Mouse (Mus musculus) kidney, postnatal 25 days (tissue): ENCODE data around the gene Tmem232.
"Not testable (repeated sequence)": the region's sequence is repeated elsewhere in the genome, so short reads cannot be mapped to it uniquely, and the experiment has no call there.

Source experiments
- DNase-seq, 2 experiments: peaks; one replicate each; pipeline ENCODE4 v3.0.0; 2021; ENCODE audit warnings: mixed read lengths in 2 of 2

Gene Tmem232

DNA sequence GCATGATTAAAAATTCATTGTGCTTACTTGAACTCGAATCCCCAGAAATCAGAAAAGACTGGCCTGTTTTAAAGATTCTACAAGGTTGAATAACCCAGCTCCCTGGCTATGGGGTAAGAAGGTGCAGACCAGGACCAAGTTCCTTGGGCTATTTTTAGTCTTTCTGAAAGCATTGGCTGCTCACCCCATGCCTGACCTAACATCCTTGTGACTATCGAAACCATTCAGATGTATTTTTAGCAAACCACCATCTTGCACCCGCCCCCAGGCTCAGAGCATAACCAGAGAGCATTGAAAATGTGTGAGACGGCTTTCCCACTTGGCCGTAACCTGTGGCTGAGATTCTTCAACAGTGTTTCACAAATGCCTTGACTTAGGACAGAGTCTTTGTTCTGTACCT lies 13.1 kb downstream of the Tmem232 start:
- DNase-seq = no peak

GRCm38 (mm10) chr17:65513517-65513916 lies 27.1 kb downstream of the Tmem232 start:
- DNase-seq = no peak

GRCm38 (mm10) chr17:65484654-65485053 lies 55.9 kb downstream of the Tmem232 start:
- no peak for DNase-seq

GRCm38 (mm10) chr17:65476747-65477146 lies 63.8 kb downstream of the Tmem232 start:
- no peak for DNase-seq

- DNase-seq = no peak
Measured at GRCm38 (mm10) chr17:65450818-65451217, 89.8 kb downstream of the Tmem232 start.

DNA sequence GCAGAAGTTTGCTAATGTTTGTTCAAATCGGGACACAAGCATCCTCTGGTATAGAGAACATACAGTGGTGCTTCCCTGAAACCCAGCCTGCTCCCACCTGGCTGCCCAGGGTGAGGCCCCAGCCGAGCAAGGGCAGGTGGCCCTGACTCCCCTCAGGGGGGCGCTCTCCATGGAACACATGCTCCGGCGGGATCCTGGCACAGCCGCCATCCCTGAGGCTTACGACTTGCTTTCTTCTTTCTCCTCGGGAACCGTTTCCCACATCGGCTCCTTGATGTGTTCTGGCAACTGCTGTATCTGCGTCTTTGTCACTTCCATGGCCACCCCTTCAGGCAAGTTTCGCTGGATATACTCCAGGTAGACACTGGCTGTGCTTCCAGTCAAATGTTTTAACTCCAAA lies 102.7 kb downstream of the Tmem232 start:
- not testable (repeated sequence) for DNase-seq

DNA sequence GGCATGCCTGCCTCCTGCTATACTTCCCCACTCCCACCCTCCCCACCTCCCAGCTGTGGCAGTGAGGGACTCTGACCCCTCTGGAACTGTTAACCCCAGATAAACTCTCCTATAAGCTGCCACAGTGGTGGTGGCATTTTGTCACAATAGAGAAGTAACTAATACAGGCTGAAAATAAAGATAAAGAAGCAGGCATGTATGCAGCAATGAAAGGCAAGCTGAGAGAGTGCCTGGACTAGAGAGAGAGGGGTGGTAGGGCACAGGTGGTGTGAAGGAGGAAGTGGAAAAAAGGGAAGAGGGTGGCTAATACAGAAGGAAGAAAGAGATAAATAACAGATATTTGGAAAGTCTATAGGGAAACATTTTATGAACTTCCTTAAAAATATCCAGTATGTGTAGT lies 121.5 kb downstream of the Tmem232 start:
- DNase-seq = no peak

- no peak for DNase-seq
Measured at GRCm38 (mm10) chr17:65405309-65405708, 135.3 kb downstream of the Tmem232 start.

DNA sequence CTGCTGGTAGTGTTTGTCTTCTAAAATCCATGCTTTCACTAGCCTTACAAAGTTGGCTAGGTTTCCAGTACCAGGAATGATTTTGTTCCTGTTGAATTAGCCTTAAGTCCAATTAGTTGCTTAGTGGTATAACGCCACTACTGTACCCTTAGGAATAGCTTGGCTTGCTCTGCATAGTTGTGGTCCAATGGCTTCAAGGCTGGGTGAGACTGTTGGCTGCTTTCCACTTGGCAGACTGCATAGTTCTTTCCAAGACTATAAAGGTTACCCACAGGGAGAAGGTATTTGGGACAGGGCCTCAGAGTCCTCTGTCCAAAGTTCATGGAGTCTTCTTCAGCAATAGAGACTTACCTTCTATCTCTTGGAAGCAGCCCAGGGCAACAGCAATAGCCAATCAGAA lies 139.7 kb downstream of the Tmem232 start:
- DNase-seq = peak; percentile 89 to 93

DNA sequence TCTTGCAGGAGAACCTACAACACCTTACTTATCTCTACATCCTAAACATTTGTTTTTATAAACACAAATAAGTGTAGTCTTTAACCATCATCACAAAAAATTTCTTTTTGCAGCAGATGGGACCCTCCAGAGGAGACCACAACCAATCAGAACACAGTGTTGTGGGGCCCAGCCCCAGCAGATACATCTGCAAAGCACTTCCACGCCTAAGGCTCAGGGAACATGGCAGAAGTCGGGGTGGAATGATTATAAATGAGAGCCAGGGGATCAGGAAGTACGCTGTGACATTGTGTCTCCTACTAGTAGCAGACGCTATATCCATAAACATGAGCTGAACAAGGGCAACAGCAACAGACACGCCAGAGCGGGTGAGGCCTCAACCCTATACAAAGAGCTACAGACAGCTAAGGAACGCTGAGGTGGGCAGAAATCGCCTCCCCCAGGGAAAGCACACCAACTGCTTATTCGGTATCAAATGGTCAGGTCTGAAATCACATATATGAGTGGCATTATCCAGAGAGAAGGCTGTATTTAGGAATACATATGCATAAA lies 156.1 kb downstream of the Tmem232 start:
- no peak for DNase-seq

DNA sequence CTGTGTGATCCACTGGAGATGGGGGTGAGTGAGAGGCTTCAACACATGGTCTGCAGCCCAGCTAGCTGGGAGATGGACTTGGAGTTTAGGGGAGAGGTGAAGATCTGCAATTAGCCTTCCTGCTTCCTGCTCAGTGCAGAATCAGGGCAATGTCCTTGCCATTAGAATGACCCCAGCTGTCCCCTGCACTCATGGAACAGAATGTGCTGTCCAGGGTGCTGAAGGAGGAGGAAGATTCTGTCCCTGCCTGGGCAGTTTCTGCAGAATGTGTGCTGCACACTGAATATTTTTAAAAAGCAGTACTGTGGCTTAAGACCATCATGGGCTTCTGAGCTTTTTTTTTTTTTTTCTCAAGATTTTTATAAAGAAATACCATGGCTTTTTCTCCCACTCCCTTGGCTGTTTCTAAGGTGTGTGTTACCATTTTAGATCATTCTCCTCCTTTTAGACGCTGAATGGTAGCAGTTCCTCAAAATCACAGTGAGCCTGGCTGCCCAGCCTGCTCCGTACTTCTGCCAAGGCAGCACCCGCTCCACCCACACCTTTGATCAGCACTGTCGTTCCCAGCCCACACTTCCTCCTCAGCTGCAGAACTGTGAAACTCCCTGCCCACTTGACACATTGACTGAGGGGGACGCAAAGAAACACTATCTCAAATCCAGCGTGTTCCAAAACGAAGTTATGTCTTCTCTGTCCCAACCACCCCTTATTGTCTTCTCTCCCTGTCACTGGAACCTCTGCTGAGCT lies 170.4 kb downstream of the Tmem232 start:
- peak in 1 of 2 experiments; percentile 53 for DNase-seq

GRCm38 (mm10) chr17:65365535-65366254 lies 174.9 kb downstream of the Tmem232 start:
- DNase-seq = no peak

DNA sequence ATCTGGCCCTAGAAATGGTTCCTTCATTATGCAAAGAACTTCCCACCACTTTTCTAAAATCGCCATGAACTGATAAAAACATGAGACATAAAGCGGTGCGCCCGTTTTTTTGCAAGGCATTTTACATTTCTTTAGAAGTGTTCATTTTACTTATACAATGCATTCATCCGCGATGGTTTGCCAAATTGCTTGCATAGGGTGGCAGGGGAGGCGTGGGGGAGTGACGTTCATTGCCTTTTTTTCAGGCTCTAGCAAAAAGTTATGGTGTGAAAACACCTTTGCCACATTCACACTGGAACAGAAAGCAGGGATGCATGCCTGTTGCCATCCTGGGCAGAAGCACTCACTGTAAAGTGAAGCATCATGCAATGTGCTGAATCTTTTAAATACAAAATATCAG lies 188.7 kb downstream of the Tmem232 start:
- DNase-seq = no peak

DNA sequence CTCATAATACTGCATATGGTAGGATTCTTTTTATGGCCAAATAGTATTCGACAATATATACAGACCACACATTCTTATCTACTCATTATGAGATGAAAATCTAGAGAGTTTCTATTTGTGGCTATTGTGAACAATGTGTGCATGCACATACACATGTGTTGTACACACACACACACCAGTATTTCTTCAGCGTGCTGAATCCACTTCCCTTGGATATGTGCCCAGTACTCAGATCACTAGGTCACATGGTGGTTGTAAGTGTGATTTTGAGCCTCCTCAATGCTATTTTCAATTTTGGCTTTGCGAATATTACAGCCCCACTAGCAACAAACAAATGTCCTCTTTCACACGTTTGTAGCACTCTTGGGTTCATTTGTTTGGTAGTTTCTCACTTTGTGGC lies 200.6 kb downstream of the Tmem232 start:
- no peak for DNase-seq

DNA sequence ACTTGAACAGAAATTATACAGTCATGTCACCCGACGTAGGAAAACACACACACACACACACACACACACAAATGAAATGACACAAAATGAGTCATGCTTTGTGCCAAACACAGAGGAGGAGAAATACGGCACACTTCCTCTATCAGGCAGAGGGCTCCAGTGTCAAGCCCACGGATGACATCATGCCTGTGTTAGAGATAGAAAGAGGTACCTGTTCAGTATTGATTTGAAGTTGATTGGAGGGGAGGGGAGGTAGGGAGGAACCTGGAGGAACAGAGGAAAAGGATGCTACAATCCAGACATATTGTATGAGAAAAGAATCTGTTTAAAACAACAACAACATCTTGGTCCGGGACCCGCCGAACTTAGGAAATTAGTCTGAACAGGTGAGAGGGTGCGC lies 209.8 kb downstream of the Tmem232 start:
- no peak for DNase-seq

DNA sequence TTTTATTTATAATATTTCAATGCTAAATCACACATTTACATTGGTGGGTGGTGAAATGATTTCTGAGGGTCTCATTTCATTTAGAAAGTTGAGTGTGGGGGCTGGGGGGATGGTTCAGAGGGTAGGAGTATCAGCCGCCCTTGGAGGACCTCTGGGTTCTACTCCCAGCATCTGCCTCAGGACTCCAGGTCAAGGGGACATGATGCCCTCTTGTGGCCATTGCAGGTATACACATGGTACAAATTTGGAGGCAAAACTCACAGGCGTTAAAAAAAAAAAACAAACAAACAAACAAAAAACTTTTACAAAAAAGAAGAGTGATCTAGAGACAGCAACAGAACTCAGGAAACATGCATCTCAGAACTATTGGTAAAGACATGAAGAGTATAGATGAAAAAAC lies 215.3 kb downstream of the Tmem232 start:
- peak; percentile 37 to 49 for DNase-seq

- no peak for DNase-seq
Measured at GRCm38 (mm10) chr17:65320623-65321022, 220.0 kb downstream of the Tmem232 start.

- no peak for DNase-seq
Measured at GRCm38 (mm10) chr17:65299946-65300345, 240.6 kb downstream of the Tmem232 start.

DNA sequence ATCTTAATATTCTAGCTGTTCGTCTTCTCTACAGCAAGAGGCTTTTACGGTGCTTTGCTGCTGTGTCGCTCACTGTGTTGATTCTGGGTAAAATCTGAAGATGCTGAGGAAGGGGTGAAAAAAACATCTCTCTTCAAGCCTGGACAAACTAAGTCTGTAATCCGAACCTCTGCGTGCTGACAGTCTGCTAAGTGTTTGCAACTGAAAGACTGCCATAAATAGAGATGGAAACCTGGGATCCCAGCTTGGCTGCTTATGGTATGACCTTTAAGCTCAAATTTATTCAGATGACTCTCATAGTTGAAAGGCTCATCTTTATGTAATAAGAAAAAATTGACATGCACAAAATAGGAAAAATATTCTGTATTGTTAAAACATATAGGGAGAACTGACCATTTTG lies 242.8 kb downstream of the Tmem232 start:
- DNase-seq = no peak

DNA sequence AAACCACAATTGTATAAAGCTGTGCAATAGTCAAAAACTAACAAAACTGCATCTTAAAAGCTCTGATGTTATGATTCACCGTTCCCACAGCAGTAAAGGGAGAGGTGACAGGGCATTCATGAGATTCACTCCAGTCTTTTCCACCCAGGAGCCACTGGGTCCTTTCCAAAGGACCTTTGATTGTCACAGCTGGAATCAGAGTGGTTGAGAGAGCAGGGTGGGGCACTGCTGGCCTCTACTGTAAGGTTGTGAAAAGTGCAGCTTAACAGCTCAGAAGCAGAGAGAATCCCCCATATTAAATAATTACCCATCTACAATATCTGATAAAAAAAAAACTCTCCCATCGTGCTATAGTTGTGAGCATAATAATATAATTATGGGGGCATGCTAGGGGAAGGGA lies 288.4 kb downstream of the Tmem232 start:
- peak in 1 of 2 experiments; percentile 8 for DNase-seq

DNA sequence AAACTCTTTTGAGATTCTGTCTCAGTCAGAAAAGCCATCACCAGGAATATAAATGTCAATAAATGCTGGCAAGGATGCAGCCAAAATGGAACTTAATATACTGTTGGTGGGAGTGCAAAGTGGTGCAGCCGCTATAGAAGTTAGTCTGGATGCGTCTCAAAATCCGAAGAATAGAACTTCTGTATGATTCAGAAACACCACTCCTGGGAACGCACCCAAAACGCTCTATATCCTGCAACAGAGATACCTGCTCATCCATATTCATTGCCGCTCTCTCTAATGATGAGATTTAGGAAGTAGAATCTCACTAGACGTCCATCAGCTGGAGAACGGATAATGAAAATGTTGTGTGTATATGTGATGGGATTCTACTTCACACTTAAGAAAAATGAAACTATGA lies 290.3 kb downstream of the Tmem232 start:
- DNase-seq = no peak

DNA sequence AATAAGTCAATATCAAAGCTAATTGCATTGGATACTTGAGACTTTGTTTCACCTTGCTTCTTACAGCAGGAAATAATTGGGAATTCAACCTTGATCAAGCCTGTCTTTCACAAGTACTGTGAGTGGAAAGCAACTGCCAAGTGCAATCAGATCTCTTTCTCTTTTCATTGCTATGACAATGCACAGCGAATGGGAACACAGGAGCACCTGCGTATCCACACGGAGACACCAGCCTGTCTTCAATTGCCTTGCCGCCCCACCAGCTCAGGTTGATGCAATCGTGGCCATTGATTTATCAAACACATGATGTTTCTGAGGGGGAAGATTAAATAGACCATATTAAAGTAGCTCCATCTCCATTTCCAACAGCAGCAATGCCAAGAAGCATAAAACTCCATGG lies 296.9 kb downstream of the Tmem232 start:
- DNase-seq = no peak

GRCm38 (mm10) chr17:65225347-65225916 lies 315.1 kb downstream of the Tmem232 start:
- no peak for DNase-seq

DNA sequence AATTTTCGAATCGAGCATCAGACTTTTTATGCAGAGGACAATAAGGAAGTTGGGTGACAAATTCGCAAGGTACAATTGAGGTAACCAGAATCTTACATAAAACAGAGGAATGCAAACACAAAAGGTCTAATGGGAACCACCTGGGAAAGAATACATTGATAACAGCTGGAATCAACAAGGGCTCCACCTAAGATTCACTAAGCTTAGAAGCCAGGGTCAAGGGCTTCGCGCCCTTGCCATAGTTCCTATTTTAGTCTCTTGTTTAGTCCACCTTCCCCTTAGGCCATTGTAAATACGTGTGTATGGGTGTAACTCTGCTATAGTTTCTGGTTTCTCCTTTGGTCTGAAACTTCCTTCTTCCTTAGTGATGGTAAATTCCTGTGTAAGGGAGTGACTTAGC lies 318.9 kb downstream of the Tmem232 start:
- not testable (repeated sequence) for DNase-seq
